Mouse (Mus musculus) megakaryocyte, embryonic 14.5 days (primary cell): ENCODE results near the gene Rnf212. TPM values are rescaled to one million over a fixed set of nuclear protein-coding genes. Genes with fewer than 3 reads are reported as not detected.

Experiments used
- H3K27me3 ChIP-seq: replicated peaks from 2 replicates; pipeline ENCODE3; 2012; ENCODE audit warnings: inconsistent platforms
- H3K36me3 ChIP-seq: replicated peaks from 2 replicates; pipeline ENCODE3; 2012; ENCODE audit warnings: low read length, inconsistent platforms, mixed read lengths
- H3K4me1 ChIP-seq: 2 replicates; pipeline ENCODE4 v1.6.1; 2012; ENCODE audit warnings: inconsistent platforms
- H3K4me3 ChIP-seq: replicated peaks from 2 replicates; pipeline ENCODE3; 2012; ENCODE audit warnings: moderate library complexity, mild to moderate bottlenecking, inconsistent platforms
- H3K9me3 ChIP-seq: 2 replicates; pipeline ENCODE4 v1.6.1; 2012; ENCODE audit warnings: inconsistent platforms
- FLI1 ChIP-seq: IDR thresholded peaks from 2 replicates; pipeline ENCODE4 v1.6.1; 2012; ENCODE audit warnings: low read length, inconsistent platforms, mixed read lengths
- GATA1 ChIP-seq: IDR thresholded peaks from 3 replicates; pipeline ENCODE4 v1.6.1; 2012; ENCODE audit warnings: mixed read lengths, low read length, inconsistent platforms, borderline replicate concordance
- polyA plus RNA-seq: library from polyadenylated mRNA; stranded (reverse); fragments of >175 nt; gene quantifications from 2 replicates; pipeline ENCODE4 v1.2.3, GENCODE M21; 2012; ENCODE audit warnings: low replicate concordance; ENCODE audit not compliant: insufficient read depth

The Rnf212 gene
- polyA plus RNA-seq, 1 experiment = not detected

DNA sequence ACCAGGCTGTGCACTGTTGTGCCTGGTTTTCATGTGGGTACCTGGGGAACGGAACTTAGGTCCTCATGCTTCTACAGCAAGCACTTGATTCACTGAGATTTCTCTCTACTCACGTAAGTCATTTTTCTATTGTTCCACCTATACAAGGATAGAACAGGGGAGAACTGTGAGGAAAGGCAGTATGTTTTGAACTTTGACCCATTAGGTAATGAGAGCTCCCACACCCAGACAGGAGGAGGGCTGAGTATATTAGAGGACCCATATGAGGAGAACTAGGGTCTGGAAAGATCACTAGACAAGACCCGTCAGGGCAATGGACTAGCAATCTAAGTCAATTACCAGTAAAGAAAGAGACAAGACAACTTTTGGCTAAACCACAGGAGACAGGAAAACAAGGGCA is 30.2 kb downstream of the Rnf212 start:
- Histone ChIP-seq H3K27me3 (peaks cover 4% of the 10 kb centered on the region), H3K36me3 (no peaks in the 10 kb centered on the region), H3K4me1 (no peaks in the 10 kb centered on the region), H3K4me3 (no peak overlapping the region), H3K9me3 (no peaks in the 10 kb centered on the region)
- TF ChIP-seq GATA1 (no peak), FLI1 (no peak)

DNA sequence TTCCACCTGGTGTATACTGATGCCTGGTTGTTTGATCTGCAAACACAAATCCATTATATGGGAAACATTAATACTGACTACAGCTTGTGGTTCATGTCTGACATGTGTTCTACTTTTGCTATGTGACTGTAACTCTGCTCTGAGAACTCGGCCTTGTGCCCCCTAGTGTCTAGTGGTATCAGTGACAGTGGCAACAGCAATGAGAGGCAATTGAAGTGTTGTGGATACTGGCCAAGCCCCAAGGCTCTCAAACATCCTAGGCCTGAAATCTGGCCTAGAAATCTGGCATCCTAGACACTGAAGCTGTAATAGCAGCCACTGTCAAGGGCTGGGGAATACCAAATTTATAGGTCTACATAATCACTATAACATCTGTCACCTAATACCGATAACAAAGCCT is 30.9 kb downstream of the Rnf212 start:
- no peaks in the 10 kb centered on the region for H3K36me3 ChIP-seq
- H3K9me3 ChIP-seq = no peaks in the 10 kb centered on the region
- TF ChIP-seq GATA1 (no peak), FLI1 (no peak)
- peaks cover 4% of the 10 kb centered on the region for H3K27me3 ChIP-seq
- H3K4me1 ChIP-seq = no peaks in the 10 kb centered on the region
- no peak overlapping the region for H3K4me3 ChIP-seq

DNA sequence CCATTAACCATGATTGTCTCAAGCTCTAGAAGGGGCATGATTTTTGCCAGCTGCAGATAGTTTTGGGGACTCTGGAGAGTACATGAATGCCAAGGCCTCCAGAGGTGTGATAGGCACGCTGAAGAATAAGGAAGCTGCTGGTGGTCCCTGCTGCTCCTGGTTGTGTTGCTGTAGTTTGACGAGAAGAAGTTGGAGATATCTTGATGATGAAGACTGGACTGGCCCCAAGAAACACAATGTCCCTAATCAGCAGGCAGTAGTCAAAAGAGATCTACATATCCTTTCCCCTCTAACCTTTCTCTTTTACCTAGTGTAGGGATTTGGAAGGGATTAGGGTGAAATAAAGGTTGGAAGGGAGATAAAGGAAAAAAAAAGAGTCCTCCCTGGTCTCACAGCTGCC is 32.2 kb downstream of the Rnf212 start:
- Histone ChIP-seq H3K36me3 (no peaks in the 10 kb centered on the region), H3K4me1 (no peaks in the 10 kb centered on the region), H3K4me3 (no peak overlapping the region), H3K27me3 (peaks cover 4% of the 10 kb centered on the region), H3K9me3 (no peaks in the 10 kb centered on the region)
- no peak for TF ChIP-seq GATA1
- TF ChIP-seq FLI1 = no peak

DNA sequence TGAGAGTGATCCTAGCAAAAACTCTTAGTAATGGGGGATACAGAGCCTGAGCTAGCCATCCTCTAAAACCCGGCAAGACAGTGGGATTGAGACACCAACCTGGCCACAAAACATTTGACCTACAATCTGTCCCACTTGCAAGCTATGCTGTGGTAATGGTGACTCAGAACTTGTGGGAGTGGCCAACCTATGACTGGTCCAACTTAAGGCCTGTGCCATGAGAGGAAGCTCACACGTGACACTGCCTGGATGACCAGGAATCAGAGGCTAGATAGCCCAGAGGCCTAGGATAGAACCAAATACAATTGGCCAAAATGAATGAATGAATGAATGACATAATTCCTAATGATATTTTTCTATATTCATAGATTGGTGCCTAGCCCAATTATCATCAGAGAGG is 32.9 kb downstream of the Rnf212 start:
- H3K36me3 ChIP-seq = no peaks in the 10 kb centered on the region
- no peak overlapping the region for H3K4me3 ChIP-seq
- H3K27me3 ChIP-seq = peaks cover 2% of the 10 kb centered on the region
- H3K9me3 ChIP-seq = no peaks in the 10 kb centered on the region
- no peaks in the 10 kb centered on the region for H3K4me1 ChIP-seq
- no peak for TF ChIP-seq GATA1
- TF ChIP-seq FLI1 = no peak

DNA sequence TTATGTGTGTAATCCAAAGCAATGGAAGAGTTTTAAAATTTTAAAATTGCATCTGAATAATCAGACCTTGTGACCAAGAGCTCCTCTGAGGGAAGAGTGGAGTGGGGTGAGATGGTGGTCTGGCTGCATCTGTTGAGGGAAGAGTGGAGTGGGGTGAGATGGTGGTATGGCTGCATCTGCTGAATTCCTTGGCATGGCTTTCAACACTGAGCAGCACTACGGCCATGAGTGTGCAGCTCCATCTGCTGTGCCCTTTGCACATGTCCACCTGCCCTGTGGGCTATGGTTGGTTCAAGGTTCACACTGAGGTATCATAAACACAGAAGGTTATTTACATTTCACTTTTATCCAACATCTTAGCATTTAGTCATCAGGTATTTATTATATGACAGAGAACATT is 47.4 kb downstream of the Rnf212 start:
- TF ChIP-seq GATA1 = no peak
- TF ChIP-seq FLI1 = no peak
- H3K27me3 ChIP-seq = peaks cover 33% of the 10 kb centered on the region
- H3K9me3 ChIP-seq = no peaks in the 10 kb centered on the region
- H3K4me1 ChIP-seq = peaks cover 22% of the 10 kb centered on the region
- no peaks in the 10 kb centered on the region for H3K36me3 ChIP-seq
- no peak overlapping the region for H3K4me3 ChIP-seq

DNA sequence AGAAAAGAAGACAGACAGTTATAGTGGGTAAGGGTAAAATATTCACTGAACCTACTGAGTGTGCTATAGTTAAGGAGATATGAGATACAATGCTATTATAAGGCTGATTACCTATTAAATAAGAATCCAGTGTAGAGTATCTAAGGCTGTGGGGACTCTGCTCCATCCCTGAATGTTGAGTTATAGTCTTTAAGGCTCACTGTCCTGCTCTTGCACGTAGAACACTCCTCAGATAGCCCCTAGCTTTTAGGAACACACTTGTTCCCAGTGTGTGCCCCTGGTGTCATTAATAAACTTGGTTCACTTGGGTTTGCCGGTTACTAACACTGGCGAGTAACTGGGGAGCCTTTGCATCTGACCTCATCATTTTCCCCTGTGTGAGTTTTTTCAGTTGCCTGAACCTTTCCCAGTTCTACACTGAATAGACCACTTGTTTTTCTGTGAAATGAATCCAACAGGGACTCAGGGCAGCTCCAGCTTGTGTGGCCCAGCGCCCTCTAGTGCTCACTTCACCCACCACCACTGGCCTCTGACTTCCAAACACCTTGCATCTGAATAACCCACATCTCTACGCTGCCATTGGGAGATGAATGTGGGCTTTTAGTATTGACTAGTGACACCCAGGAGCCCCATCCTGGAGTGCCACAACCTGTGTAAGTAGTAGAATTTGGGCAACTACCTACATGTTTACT is 48.1 kb downstream of the Rnf212 start:
- Histone ChIP-seq H3K36me3 (no peaks in the 10 kb centered on the region), H3K27me3 (peaks cover 35% of the 10 kb centered on the region), H3K4me3 (no peak overlapping the region), H3K9me3 (no peaks in the 10 kb centered on the region), H3K4me1 (peaks cover 22% of the 10 kb centered on the region)
- TF ChIP-seq FLI1 = no peak
- TF ChIP-seq GATA1 = no peak

DNA sequence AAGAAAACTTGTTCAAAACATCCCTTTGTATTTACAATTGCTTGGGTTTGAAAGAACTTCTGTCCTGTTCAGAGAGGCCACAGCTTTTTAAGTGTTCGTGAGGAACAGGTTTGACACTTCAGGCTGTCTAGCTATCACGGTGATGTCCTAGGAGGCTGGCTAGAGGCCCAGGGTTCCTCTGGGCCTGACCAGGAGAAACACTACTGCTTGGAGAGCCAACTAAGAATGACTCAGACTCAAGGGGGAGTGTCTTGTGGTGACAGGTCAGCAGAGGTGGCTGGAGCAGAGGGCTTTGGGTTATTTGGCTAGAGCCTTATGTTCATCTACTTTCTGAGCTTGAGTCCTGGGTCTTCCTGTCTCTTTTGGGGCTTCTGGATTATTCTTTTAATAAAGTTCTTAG is 50.8 kb downstream of the Rnf212 start:
- TF ChIP-seq GATA1 (no peak), FLI1 (no peak)
- Histone ChIP-seq H3K36me3 (no peaks in the 10 kb centered on the region), H3K4me3 (no peak overlapping the region), H3K9me3 (no peaks in the 10 kb centered on the region), H3K4me1 (peaks cover 22% of the 10 kb centered on the region), H3K27me3 (peaks cover 33% of the 10 kb centered on the region)

DNA sequence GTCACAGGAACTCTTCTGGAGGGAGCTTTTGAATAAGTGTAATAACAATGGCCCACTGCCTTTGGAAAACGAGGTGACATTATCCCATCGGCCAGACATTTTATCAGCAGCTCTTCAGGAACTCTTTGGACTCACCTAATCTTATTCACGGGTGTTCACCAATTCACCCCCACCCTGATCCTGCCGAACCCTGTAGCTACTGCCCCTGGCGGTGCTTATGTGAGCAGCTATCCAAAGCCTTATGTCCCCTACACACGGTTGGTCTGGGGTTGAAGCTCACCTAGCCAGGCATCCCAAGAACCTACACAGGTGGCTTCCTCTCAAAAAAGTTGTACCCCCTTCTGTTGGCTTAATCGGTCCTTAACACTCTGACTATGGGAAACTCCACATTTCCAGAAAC is 55.0 kb downstream of the Rnf212 start:
- no peak for TF ChIP-seq GATA1
- no peak for TF ChIP-seq FLI1
- H3K4me3 ChIP-seq = no peak overlapping the region
- no peaks in the 10 kb centered on the region for H3K36me3 ChIP-seq
- peaks cover 9% of the 10 kb centered on the region; the same call in 1 of the 2 replicates for H3K4me1 ChIP-seq
- H3K9me3 ChIP-seq = no peaks in the 10 kb centered on the region
- H3K27me3 ChIP-seq = peaks cover 47% of the 10 kb centered on the region

DNA sequence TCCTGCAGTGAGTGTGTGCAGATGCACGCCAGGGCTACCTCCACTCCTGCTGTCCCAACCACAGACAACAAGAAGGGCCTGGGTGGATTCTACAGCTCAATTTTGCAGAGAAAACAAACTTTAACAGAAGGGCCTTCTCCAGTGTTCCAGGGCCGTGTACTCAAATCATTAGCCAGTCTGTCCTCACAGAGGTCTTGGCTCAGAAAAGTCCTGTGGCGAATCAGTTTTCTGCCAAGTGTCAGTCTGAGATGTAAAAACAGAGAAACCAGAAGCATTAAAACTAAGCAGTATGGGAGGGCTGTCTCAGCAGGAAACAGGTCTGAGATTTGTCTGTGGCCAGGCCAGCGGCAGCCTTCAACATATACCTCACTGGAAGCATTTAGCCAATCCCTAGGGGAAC is 56.7 kb downstream of the Rnf212 start:
- H3K9me3 ChIP-seq = no peaks in the 10 kb centered on the region
- H3K4me3 ChIP-seq = no peak overlapping the region
- H3K4me1 ChIP-seq = no peaks in the 10 kb centered on the region
- H3K27me3 ChIP-seq = peaks cover 59% of the 10 kb centered on the region
- TF ChIP-seq GATA1 (no peak), FLI1 (no peak)
- H3K36me3 ChIP-seq = no peaks in the 10 kb centered on the region

DNA sequence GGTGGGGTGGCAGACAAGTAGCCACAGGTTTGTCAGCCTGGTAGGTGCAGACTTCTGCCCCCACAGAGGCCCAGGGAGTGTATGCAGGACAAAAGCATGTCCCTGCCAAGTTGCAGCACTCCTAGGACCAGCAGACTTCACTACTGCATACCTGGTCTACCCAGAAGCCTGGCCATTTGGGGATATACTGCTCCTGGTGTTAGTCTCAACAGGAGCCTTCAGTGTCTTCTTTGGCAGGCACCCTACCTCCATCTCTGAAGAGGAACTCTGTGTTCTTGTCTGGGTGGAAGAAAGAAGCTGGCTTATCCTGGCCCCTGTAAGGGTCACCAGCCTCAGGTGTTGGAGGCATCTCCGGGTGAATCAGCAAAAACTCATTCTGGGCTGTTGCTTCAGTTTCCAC is 58.8 kb downstream of the Rnf212 start:
- no peaks in the 10 kb centered on the region for H3K4me1 ChIP-seq
- TF ChIP-seq FLI1 (no peak), GATA1 (no peak)
- no peaks in the 10 kb centered on the region for H3K9me3 ChIP-seq
- H3K4me3 ChIP-seq = no peak overlapping the region
- no peaks in the 10 kb centered on the region for H3K36me3 ChIP-seq
- peaks cover 62% of the 10 kb centered on the region for H3K27me3 ChIP-seq
